Mouse (Mus musculus): Measurements from ENCODE around the gene Aif1l.
"Not testable (repeated sequence)": the region's sequence is repeated elsewhere in the genome, so short reads cannot be mapped to it uniquely, and the experiment has no call there.

The Aif1l gene

DNA sequence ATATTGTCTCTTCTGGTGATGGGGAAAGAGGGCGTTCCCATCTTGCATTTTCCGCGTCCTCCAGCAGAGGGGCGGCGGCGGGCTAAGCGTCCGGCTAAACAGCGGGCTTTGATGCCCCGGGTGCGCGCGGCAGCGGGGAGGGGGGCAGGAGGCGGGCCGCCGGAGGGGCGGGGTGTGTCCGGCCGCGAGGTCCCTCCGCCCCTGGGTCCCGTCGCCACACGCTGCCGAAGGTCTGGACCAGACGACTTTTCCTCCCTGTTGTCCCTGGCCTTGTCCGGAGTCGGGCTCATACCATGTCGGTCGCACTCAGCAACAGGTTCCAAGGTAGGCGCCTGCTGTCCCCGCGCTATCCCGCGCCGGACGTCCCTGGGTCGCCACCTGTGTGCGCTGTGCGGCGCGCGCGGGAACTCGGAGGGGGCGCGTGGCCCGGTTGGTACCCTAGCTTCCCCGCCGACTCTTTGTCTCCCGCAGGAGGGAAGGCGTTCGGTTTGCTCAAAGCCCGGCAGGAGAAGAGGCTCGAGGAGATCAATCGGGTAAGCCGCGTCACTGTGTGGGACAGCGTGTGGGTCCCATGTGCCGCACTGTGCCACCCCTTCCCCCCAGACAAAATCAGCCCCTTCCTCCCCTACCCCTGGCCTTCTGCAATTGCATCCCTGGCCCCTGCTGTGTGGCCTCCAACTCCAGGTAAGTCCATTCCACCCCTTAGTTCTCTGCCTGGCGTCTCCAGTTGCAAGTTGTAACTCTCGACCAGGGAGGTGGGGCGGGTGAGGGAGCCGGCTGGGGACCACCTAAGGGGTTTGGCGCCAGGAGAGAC is at the start of gene Aif1l:
TSS of gene Aif1l (plus strand) at position 82 of the 814 bp plus-strand sequence.
- DNase-seq: peak; percentile 85 to 88

DNA sequence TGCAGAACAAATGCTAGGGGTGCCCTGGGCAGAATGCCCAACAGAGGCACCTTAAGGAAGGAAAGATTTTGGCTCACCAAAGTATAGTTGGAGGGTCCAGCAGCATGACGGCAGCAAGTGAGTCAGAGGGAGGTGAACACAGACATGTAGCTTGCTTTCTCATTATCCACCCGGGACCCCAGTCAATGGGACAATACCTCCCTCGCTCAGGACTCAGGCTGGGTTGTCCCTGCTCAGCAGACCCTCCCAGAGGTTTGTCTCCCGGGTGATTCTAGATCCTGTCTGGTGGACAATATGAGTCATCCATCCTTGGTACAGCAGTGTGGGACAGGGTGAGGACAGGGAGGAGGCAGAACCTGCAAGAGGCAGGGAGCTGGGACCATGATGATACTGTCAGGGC is 49.0 kb upstream of the Aif1l start:
- DNase-seq: no peak

DNA sequence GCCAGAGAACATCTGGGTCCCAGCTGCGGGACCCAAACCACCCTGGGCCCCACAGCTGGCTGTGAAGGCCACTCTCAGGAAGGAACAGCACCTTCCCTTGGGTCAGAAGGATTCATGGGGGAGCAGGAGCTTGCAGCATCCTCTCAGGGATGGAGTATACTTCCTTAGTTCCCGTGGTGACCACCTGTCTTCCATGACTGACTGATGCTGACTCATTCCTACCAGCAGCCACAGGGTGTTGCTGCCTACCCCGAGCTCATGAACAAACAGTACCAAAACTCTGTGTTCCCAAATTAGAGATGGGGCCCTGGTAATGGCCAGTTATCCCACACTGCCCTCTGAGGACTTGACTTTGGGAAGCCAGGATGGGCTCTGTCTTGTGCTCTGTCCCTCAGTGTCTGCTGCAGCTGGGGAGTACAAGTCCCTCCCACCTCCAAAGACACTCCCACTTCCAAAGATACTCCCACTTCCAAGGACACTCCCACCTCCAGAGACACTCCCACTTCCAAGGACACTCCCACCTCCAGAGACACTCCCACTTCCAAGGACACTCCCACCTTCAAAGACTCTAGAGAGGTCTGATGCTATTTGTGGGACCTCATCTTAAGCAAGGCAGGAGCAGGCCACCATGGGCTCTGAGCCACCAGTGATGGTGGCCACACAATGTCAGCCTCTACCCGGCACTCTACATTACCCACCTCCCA is 48.1 kb upstream of the Aif1l start:
- DNase-seq: peak; percentile 31 to 63

DNA sequence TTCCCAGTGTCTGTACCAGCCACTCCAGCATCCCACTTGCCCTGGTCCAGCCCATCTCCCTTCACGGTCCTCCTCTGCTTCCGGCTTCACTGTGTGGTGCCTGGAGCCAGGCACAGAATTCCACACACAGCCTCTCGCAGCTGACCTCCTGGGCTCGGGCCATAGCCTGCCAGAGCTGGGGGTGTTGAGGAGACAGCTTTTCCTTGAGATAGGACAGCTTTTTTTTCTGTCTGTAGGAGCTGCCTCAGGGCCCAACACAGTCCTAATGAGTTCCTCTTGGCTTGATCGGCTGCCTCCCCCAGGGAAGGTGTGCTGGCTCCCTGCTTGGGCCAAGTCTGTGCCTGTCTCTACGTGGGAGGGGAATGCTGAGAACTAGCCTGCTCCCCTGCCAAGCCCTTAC is 45.9 kb upstream of the Aif1l start:
- DNase-seq: peak; percentile 34 to 71

DNA sequence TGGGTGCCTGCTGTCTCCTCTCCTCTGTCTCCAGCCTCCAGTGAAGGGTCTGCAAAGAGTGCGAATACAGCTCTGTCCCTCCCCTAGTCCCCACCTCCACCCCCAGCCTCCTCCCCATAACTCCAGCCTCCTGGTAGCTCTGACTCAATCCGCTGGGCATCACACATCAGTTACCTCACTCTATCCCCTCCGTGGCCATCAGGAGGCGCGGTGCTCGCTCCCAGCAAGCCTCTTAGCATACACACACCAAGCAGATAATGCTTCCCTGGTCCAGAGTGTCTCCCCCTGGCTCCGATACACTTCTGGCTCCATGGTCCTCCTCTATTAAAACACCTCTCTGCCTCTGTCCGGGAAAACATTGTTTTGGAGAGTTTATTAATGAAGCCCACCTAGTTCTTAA is 45.3 kb upstream of the Aif1l start:
- no peak for DNase-seq

DNA sequence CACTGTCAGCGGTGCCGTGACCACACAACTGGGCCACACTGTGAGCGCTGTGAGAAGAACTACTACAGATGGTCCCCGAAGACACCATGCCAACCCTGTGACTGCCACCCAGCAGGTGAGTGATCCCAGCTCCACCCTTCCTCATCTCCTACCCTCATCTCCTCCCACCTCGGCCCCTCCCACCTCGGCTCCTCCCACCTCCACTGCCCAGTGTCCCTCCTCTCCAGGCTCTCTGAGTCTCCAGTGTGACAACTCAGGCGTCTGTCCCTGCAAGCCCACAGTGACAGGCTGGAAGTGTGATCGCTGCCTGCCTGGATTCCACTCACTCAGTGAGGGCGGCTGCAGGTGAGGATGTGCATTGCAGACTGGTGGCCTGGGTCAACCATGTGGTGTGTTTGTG is 44.3 kb upstream of the Aif1l start:
- no peak for DNase-seq

DNA sequence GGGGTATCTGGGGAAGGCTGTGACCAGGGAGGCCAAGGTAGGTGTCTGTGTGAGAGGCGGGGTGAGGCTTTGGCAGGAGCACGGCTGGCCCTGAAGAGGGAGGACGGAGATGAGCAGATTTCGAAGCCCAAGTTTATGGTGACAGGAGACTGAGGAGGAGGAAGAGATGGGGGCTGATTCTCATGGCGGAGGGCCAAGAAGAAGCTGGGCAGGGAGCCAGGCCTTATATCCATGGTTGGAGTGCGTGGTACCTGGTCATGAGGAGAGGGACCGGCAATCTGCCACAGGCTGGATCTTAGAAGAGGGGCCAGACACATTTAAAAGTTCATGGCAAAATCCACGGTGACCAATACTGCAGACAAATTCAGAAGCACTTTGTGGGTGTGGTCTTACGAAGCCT is 43.5 kb upstream of the Aif1l start:
- no peak for DNase-seq

DNA sequence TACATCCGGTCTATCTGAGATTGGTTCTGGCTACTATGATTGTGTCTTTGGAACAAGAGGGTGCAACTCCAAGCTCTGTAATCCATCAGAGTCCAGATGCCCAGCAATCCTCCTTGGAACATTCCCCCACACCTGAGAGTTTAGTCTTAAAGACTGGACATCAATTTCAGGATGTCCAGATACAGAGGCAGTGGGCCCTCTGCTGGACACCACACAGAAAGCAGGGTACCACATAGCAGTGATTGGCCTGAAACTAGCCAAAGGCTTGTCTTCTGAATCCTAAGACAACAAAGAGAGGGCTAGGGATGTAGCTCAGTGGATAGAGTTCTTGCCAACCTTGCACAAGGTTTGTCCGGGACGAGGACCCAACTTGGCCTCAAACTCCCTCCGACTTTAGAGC is 37.4 kb upstream of the Aif1l start:
- DNase-seq: no peak

DNA sequence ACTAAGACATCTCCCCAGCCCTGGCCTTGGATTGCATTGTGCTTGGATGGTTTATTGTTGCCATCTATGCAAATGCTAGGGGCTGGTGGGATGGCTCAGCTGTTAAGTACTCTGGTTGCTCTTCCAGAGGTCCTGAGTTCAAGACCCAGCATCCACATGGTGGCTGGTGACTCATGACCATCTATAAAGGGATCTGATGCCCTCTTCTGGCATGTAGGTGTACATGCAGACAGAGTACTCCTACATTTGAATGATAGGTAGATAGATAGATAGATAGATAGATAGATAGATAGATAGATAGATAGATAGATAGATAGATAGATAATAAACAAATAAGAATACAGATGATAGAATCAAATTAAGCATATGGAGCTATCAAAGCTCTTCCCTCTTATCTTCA is 35.7 kb upstream of the Aif1l start:
- not testable (repeated sequence) for DNase-seq

DNA sequence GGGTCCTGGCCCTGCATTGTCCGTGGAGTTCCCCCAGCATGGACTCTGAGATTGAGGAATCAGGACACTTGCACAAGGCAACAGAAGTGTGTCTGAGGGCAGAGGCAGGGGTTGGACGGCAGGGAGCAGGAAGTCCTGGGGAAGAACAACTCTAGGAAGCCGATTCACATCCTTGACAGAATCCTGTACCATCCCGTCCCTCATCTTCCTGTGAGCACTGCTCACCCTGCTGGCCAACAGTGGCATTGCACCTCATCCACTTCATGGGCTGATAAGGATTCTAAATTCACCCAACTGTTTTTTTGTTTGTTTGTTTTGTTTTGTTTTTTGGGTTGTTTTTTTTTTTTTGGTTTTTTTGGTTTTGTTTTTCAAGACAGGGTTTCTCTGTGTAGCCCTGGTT is 34.8 kb upstream of the Aif1l start:
- DNase-seq: peak; percentile 65 to 78

DNA sequence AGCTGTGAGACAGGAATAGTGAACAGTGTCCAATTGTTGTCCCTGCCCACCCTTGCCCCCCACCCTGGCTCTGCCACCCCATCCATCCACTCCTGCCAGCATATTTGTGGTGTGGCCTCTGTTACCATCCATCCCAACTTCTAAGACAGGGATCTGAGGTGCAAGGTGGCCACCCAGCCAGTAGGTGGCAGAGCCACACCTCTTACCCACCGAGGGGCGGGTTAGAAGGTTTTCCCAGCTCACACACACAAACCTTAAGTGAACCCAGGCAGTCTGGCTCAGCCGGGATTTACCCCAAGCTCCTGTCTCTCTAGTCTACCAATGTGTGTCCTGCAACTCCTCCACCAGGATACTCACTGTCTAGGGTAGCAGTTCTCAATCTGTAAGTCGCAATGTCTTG is 32.3 kb upstream of the Aif1l start:
- peak; percentile 49 for DNase-seq

DNA sequence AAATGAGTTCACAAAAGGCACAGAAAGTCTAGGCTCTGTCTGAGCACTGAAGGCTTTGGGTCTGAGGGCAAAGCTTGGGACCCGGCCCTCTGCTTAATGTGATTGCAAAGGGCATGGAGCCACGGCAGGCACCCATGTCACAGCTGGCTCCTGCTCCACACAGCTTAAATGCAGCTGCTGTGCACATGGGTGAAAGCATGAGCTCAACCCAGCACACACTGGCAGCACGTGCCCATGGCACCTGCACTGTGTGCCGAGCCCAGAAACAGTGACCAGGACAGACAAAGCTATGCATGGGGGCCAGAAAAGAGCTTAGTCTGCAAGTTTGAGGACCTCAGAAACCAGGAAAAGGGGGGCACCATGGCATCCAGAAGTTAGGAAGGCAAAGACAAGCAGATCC is 26.3 kb upstream of the Aif1l start:
- DNase-seq: no peak

DNA sequence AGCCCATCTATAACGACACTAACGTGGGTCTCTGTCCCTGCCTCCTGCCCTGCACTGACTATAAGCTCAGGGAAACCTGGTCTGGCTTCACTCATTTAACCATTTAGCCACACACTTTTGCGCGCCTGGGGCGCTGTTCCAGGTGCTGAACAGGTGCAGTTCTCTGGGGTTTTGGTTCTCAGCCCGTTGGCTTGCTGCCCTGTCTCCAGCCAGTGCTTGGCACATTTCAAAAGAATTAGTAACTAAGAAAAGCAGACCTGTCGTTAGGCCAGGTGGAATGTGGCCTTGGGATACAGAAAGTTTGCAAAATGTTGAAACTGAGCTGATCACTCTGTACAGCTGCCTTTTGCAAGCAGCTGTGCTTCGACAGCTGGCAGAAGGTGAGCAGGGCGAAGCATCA is 25.1 kb upstream of the Aif1l start:
- DNase-seq: peak; percentile 55 to 69

DNA sequence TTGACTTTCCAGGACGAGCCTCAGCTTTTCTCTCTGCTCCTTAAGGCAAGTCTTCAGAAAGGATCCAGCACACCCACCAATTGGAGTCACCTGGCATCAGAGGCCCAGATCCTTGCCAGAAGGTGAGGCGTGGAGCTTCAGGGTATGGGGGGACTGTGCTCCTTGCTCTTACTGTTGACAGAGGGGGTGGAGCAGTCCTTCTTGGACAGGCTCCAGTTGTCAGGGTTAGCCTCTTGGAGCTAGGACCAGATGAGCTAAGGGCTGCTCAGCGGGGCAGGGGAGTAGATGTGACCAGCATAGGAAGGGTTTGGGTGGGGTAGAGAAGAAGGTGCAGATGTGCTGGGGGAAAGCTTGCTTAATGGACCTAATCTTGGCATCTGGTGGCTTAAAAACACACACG is 24.0 kb upstream of the Aif1l start:
- DNase-seq: no peak

DNA sequence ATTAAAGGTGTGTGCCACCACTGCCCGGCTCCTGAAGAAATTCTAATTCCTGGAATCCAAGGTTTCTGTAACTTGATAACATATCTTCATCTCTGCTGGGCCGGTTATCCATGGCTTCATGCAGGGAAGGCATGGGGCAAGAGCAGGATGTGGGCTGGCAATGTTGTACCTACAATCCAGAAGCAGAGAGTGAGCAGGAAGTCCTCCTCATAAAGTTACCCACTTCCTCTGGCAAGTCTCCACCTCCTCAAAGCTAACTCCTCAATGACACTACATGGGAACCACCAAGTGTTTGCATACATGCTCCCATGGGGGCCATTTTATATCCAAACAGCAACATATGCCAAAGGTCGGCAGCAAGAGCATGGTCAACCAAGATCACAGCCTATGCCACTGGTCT is 20.3 kb upstream of the Aif1l start:
- no peak for DNase-seq

DNA sequence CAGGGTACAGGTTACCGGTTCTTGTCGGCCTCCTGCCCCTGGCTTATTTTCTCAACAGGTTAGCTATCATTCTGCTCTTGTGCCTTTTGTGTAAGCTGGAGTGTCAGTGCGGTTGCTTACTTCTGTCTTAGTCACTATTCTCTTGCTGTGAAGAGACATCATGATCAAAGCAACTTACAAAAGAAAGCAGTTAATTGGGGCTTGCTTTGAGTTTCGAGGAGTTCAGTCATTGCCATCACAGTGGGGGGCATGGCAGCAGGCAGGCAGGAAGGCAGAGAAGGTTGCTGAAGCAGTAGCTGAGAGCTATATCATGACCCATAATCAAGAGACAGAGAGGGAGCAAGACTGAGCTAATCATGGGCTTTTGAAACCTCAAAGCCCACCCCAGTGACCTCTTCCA is 15.4 kb upstream of the Aif1l start:
- DNase-seq: no peak

DNA sequence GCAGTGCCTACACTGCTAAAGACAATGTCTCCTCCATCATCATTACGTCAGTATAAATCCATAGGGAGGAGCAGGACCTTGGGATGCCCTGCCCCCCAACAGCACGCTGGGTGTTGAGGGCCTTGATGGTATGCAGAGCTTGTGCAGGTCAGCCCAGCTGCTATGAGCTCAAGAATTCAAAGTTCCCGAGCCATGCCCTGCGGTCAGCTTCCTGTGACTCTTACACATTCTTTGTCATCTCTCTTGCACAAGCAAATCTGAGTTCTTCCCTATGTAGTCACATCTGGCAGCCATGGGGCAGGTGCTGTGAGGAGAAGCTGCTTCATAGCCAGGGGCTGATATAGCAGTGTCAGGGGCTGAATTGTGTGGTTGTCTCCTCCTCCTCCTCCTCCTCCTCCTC is 14.9 kb upstream of the Aif1l start:
- DNase-seq: no peak

DNA sequence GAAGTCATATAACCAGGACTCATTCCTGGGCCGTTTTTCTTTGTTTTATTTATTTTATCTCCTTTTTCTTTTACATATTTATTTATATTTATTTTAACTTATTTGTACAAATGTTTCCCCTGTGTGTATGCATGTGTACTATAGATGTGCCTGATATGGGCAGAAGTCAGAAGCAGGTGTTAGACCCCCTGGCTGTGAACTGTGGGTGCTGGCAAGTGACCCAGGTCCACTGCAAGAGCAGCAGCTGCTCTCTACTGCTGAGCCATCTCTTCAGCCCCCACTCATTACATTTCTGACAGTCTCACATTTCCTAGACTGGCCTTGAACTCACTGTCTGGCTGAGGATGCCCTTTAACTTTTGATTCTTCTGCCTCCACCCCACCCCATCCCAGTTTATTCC is 11.6 kb upstream of the Aif1l start:
- DNase-seq: no peak

DNA sequence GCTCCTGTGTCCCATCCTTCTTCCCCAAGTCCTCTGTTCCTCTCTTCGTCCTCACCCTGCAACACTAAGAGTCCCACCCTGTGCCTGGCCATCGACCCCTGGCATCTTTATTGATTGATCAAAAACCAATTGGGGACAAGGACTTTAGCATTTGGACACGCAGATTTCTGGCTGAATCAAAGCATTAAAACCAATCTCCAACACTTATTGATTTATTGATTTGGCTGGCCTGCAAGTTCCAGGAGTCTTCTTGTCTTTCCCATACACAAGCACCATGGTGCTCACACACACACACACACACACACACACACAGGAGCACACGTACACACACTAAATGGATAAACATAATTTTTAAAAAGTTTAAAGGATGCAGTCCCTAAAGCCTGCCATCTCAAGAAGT is 6.9 kb upstream of the Aif1l start:
- DNase-seq: no peak

DNA sequence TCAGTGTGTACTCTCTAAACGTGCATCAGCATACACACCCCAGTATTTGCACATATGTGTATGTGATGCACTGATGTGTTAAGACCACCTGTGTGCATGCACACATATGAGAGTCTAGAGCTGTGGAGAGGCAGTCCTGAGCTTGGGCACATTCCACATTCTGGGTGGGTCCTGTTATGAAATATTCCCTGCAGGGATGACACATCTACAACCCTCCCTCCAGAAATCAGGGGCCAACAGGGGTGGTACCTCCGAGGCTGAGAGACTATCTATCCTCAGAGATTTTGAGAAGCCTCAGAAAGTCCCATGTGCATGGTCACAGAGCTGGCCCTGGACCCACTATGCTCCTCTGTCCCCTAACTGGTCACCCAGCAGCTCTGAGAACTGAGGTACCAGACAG is 4.4 kb upstream of the Aif1l start:
- no peak for DNase-seq

DNA sequence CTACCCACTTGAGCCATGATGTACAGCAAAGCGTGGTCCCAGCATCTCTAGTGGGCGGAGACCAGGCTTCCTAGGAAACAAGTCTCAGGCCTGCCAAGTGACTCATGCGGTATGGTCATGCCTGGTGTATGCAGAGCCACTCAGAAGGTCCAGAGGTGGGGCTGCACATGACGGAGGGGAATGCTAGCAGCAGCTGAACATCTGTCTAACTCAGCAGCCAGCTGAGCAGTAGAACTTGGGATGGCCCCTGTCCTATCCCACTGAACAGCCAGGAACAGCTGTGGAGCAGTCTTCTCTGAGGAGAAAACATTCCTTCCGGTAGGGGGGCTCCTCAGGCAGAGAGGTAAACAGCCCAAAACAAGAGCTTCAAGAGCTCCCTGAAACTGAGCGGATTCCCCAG is 1.5 kb upstream of the Aif1l start:
- no peak for DNase-seq

DNA sequence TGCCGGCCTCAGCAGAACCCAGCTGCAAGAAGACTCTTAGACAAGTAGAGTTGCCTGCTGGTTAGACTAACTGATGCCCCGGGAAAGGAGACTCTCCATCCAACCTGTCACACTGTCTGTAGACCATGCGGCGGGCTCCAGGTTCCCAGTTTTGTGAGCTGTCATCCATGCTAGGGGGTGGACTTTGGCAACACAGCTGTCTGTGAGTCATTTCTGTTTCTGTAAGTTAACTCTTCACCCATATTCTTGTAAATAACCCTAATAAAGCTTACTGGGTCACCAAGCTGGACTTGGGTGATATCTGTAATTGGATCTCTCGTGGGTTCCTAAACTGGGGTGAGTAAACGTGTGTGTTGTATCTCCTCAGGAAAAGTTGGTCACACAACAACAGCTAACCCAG is 1.1 kb upstream of the Aif1l start:
- no peak for DNase-seq

DNA sequence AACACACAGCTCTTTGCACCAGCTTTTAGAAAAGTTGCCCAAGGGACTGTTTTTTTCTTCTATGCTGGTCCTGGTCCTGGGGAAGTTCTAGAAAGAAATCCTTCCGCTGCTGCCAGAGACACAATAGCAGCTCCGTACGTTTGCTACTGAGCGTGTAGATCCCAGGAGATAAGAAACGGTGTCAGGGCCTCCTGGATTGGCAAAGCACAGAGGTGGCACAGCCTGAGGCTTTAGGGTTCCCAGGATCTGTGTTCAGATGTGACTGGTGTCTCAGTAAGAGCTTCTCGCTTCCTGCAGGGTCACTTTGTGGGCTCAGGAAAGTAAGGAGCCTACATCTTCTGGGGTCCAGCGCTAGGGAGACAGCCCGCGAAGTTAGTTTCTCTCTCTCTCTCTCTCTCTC is 1.0 kb downstream of the Aif1l start:
- DNase-seq: no peak

DNA sequence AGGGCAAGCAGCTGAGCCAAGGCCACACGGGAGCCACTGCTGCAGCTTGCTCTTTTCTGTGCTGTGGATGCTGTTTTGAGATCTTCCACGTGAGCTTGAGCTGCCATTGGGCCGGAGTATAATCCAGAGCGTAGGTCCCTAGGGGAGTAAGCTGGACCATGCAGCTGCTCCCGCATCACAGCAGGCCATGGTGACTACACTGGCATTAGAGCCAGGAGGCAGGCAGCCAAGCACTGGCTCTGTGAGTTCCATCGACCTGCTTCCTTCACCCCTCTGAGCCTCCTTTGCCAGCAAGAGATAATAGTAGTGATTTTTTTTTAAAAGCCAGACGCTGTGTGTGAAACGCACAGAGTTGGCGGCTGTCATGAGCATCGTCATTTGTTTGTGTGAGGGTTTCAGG is 2.3 kb downstream of the Aif1l start:
- no peak for DNase-seq

DNA sequence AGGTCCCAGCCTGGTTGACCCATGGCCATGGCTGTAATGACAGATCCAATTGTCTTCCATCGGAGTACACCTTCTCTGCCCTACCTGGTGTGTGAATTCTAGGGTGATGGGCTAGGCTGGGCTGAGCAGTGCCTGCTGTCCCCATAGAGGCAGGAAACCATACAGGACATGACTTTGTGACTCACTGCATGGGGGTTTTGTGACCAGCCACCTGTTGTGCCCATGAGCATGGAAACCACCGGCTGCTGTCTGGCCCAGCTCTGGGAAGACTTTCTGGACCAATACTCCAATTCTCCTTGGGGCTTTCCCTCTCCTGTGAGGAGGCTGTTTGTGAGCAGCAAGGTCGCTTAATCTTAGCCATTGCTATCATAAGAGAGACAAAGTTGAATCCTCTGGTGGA is 2.8 kb downstream of the Aif1l start:
- DNase-seq: no peak

All from lung, postnatal 4 days (tissue).